Mouse (Mus musculus) neural tube, embryonic 12.5 days (tissue): ENCODE results near the gene Otub1. TPM values are rescaled to one million over a fixed set of nuclear protein-coding genes. Genes with fewer than 3 reads are reported as not detected.

Source experiments
- ATAC-seq: fragments of 200-750 bp; cut with Nextera tagmentation; 2 replicates; pipeline ENCODE4 v1.8.0; 2017; ENCODE audit warnings: low read depth, mild to moderate bottlenecking, moderate TSS enrichment, moderate library complexity; ENCODE audit not compliant: low FRiP score
- H3K27ac ChIP-seq: fragments of 300-500 bp; sonication (generic); 2 replicates; pipeline ENCODE4 v1.5.1; 2016
- H3K27me3 ChIP-seq: fragments of 300-500 bp; sonication (generic); replicated peaks from 2 replicates; pipeline ENCODE4 v1.6.1; 2016; ENCODE audit warnings: mild to moderate bottlenecking
- H3K36me3 ChIP-seq: fragments of 300-500 bp; sonication (generic); 2 replicates; pipeline ENCODE4 v1.6.1; 2016; ENCODE audit warnings: mild to moderate bottlenecking
- H3K4me1 ChIP-seq: fragments of 300-500 bp; sonication (generic); 2 replicates; pipeline ENCODE4 v1.6.1; 2016
- H3K4me2 ChIP-seq: fragments of 300-500 bp; sonication (generic); replicated peaks from 2 replicates; pipeline ENCODE4 v1.6.1; 2016; ENCODE audit warnings: mild to moderate bottlenecking
- H3K4me3 ChIP-seq: fragments of 300-500 bp; sonication (generic); 2 replicates; pipeline ENCODE4 v1.5.1; 2016
- H3K9ac ChIP-seq: fragments of 300-500 bp; sonication (generic); 2 replicates; pipeline ENCODE4 v1.6.1; 2016; ENCODE audit warnings: mild to moderate bottlenecking
- H3K9me3 ChIP-seq: fragments of 300-500 bp; sonication (generic); 2 replicates; pipeline ENCODE4 v1.6.1; 2016; ENCODE audit warnings: mild to moderate bottlenecking
- WGBS: fragments of 180-500 bp; shearing (Covaris S2); methylation state at CpG from one replicate; pipeline ENCODE4 v1.1.7; 2016; 5-methylcytosine and 5-hydroxymethylcytosine counted together
- polyA plus RNA-seq: library from polyadenylated mRNA; unstranded; fragments of >200 nt; fragmentation: Nextera tagmentation; extraction: Ambion mirVana; gene quantifications from 2 replicates; pipeline ENCODE4 v1.2.1, GENCODE M21; 2016

The Otub1 gene
- polyA plus RNA-seq = 244 and 249 TPM in 2 replicates

- peak within 1 kb of the TSS; percentile 93 for H3K27ac ChIP-seq
These were observed at the start of gene Otub1 for GRCm38 (mm10) chr19:7205753-7206736. Gene Otub1, minus strand, starts transcription at chr19:7206316.

GRCm38 (mm10) chr19:7246021-7246420 is 39.9 kb upstream of the Otub1 start:
- Histone ChIP-seq H3K27me3 (no peaks in the 10 kb centered on the region), H3K27ac (no peak overlapping the region), H3K36me3 (no peaks in the 10 kb centered on the region), H3K4me2 (no peak overlapping the region), H3K9me3 (no peaks in the 10 kb centered on the region), H3K4me1 (peaks cover 6% of the 10 kb centered on the region; the same call in 1 of the 2 replicates), H3K9ac (no peak overlapping the region), H3K4me3 (no peak overlapping the region)
- no peak for ATAC-seq
- WGBS = 91% methylated on average over 3 of the region's 3 CpGs

More at GRCm38 (mm10) chr19:7205753-7206736, at the start of gene Otub1:
- peak within 1 kb of the TSS; percentile 81 for H3K9ac ChIP-seq
- peaks cover 31% of the 10 kb centered on the region for H3K36me3 ChIP-seq
- H3K4me1 ChIP-seq = peaks cover 24% of the 10 kb centered on the region
- under 1% methylated on average over 76 of the region's 79 CpGs for whole genome bisulfite sequencing
- ATAC-seq = peak; percentile 97
- H3K9me3 ChIP-seq = no peaks in the 10 kb centered on the region
- no peaks in the 10 kb centered on the region for H3K27me3 ChIP-seq
- peak within 1 kb of the TSS; percentile 90 for H3K4me3 ChIP-seq
- peak within 1 kb of the TSS; percentile 92 for H3K4me2 ChIP-seq

GRCm38 (mm10) chr19:7240782-7241690 is 34.9 kb upstream of the Otub1 start, which contains the start of gene Naa40:
Gene Naa40, minus strand, starts transcription at chr19:7241183.
- ATAC-seq = peak; percentile 95
- Histone ChIP-seq H3K27me3 (no peaks in the 10 kb centered on the region), H3K36me3 (peaks cover 19% of the 10 kb centered on the region), H3K9ac (peak within 1 kb of the TSS; percentile 79), H3K4me3 (peak within 1 kb of the TSS; percentile 69), H3K4me2 (peak within 1 kb of the TSS; percentile 95), H3K9me3 (no peaks in the 10 kb centered on the region), H3K27ac (peak within 1 kb of the TSS; percentile 74), H3K4me1 (peaks cover 22% of the 10 kb centered on the region)
- WGBS = under 1% methylated on average over 80 of the region's 80 CpGs

GRCm38 (mm10) chr19:7240291-7240690 is 34.2 kb upstream of the Otub1 start:
- peak overlapping the region; percentile 95 for H3K4me2 ChIP-seq
- peak overlapping the region; percentile 79 for H3K9ac ChIP-seq
- no peak; the same call in 1 of the 2 replicates for ATAC-seq
- peak overlapping the region; percentile 69 for H3K4me3 ChIP-seq
- H3K4me1 ChIP-seq = peaks cover 22% of the 10 kb centered on the region
- H3K9me3 ChIP-seq = no peaks in the 10 kb centered on the region
- peaks cover 19% of the 10 kb centered on the region for H3K36me3 ChIP-seq
- H3K27ac ChIP-seq = peak overlapping the region; percentile 74; the same call in 1 of the 2 replicates
- no peaks in the 10 kb centered on the region for H3K27me3 ChIP-seq
- 2% methylated on average over 13 of the region's 13 CpGs for WGBS

- Histone ChIP-seq H3K36me3 (peaks cover 19% of the 10 kb centered on the region), H3K27ac (no peak overlapping the region), H3K9me3 (no peaks in the 10 kb centered on the region), H3K4me3 (no peak overlapping the region; the same call in 1 of the 2 replicates), H3K4me2 (peak overlapping the region; percentile 95), H3K9ac (0 out of 2 replicates have a peak overlapping the region, but pooled peaks have one; percentile 79), H3K27me3 (no peaks in the 10 kb centered on the region), H3K4me1 (peaks cover 22% of the 10 kb centered on the region)
- 93% methylated on average over 3 of the region's 3 CpGs for WGBS
- no peak for ATAC-seq
These were observed 33.5 kb upstream of the Otub1 start for GRCm38 (mm10) chr19:7239574-7239973.

GRCm38 (mm10) chr19:7236742-7237141 is 30.6 kb upstream of the Otub1 start:
- Histone ChIP-seq H3K4me3 (no peak overlapping the region), H3K27me3 (no peaks in the 10 kb centered on the region), H3K9me3 (no peaks in the 10 kb centered on the region), H3K4me2 (no peak overlapping the region), H3K36me3 (peaks cover 33% of the 10 kb centered on the region), H3K27ac (no peak overlapping the region), H3K9ac (no peak overlapping the region), H3K4me1 (peaks cover 22% of the 10 kb centered on the region)
- ATAC-seq = no peak
- WGBS = 87% methylated on average over 4 of the region's 4 CpGs

DNA sequence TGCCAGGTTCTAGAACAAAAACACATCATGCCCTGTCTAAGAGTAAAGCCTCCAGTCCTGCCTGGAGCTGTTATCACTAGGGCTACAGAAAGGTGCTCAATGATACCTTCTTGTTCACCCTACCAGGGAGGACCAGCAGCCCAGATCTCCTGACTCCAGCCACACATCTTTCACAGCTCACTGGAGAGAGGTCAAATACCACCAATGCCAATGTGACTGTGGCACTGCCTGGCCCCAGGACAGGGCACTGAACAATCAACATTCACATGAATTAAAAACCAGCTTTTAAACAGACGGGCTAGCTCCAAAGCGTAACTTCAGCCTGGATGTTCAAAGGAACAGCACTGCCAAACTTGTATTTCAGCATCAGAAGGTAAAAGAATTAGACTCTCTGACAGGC is 29.9 kb upstream of the Otub1 start:
- Histone ChIP-seq H3K9ac (no peak overlapping the region), H3K36me3 (peaks cover 38% of the 10 kb centered on the region), H3K27ac (no peak overlapping the region), H3K4me2 (no peak overlapping the region), H3K9me3 (no peaks in the 10 kb centered on the region), H3K4me1 (peaks cover 16% of the 10 kb centered on the region), H3K27me3 (no peaks in the 10 kb centered on the region), H3K4me3 (no peak overlapping the region)
- no peak for ATAC-seq
- WGBS = 95% methylated on average over 2 of the region's 2 CpGs

DNA sequence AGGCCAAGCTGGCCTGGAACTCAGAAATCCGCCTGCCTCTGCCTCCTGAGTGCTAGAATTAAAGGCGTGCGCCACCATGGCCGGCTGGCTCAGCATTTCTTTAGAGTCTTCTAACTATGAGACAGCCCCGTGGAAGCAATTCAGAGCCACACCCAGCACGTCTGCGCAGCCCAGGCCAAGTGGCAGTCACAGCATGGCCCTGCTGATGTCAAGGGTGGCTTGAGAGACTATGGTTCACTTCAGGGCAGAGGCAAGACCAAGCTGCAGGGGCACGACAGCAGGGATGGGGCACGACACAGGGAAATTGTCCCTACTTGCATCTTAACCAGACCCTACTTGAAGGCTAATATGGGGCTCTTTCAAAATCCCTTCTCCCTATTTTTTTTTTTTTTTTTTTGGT is 29.3 kb upstream of the Otub1 start:
- 90% methylated on average over 9 of the region's 9 CpGs for WGBS
- H3K27me3 ChIP-seq = no peaks in the 10 kb centered on the region
- H3K4me1 ChIP-seq = peaks cover 16% of the 10 kb centered on the region
- H3K9me3 ChIP-seq = no peaks in the 10 kb centered on the region
- no peak for ATAC-seq
- H3K9ac ChIP-seq = no peak overlapping the region
- H3K4me3 ChIP-seq = no peak overlapping the region
- no peak overlapping the region for H3K27ac ChIP-seq
- H3K4me2 ChIP-seq = no peak overlapping the region
- peaks cover 43% of the 10 kb centered on the region for H3K36me3 ChIP-seq

- H3K27me3 ChIP-seq = no peaks in the 10 kb centered on the region
- H3K4me1 ChIP-seq = peaks cover 8% of the 10 kb centered on the region
- no peak overlapping the region for H3K4me3 ChIP-seq
- H3K4me2 ChIP-seq = no peak overlapping the region
- 66% methylated on average over 8 of the region's 8 CpGs for WGBS
- no peaks in the 10 kb centered on the region for H3K9me3 ChIP-seq
- no peak overlapping the region for H3K9ac ChIP-seq
- peaks cover 51% of the 10 kb centered on the region for H3K36me3 ChIP-seq
- peak; percentile 79 for ATAC-seq
- H3K27ac ChIP-seq = no peak overlapping the region
These were observed 28.6 kb upstream of the Otub1 start for GRCm38 (mm10) chr19:7234537-7235221.

DNA sequence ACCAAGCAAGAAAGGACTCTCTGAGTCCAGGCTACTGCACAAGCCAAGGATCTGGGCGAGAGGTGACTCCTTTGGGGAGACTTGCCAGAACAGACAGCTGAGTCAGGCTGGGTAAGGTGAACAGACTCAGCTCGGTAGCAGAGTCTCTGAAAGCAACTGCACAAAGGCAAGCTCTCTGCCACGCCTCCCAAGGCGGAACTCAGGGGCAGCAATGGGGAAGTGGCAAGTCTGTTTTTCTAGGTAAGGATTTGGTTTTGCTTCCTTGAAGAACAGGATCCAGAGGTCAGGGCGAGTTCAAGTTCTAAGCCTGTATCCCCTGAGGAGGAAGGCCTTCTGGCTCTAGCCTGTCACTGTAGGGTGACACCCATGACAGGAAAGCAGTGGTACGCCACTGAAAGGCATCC is 20.4 kb upstream of the Otub1 start:
- Histone ChIP-seq H3K36me3 (peaks cover 56% of the 10 kb centered on the region), H3K9me3 (no peaks in the 10 kb centered on the region), H3K9ac (0 out of 2 replicates have a peak overlapping the region, but pooled peaks have one; percentile 9), H3K27ac (no peak overlapping the region), H3K4me3 (no peak overlapping the region), H3K4me2 (no peak overlapping the region), H3K4me1 (no peaks in the 10 kb centered on the region), H3K27me3 (no peaks in the 10 kb centered on the region)
- WGBS = 82% methylated on average over 6 of the region's 6 CpGs
- ATAC-seq = no peak

DNA sequence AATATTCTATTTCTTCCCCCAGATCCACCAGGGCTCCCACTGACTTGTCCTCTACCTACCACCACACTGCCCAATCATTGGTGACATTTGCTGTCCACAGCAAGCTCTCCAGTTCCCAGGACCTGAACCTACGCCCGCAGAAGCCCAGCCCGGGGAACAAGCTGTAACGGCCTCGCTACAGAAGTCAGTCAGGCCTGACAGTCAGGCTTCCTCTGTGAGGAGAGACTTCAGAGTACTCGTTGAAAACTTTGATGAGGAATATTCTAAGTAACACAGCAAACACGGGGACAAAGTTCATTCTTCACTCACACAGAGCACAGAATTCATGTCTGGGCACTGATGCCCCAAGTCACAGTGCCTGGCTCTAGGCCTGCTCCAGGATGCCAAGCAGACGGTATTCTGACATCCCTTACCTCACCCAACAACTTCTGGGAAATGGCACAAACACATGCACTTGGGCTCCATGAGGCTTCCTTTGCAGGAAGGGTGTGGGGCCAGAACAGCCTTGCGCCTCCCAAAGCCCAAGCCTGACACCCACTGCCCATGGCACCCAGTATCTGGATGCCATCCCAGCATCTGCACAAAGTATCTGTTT is 19.1 kb upstream of the Otub1 start:
- H3K36me3 ChIP-seq = peaks cover 43% of the 10 kb centered on the region
- H3K9me3 ChIP-seq = no peaks in the 10 kb centered on the region
- no peak overlapping the region for H3K27ac ChIP-seq
- no peak for ATAC-seq
- 89% methylated on average over 9 of the region's 9 CpGs for WGBS
- H3K4me3 ChIP-seq = no peak overlapping the region
- H3K4me1 ChIP-seq = no peaks in the 10 kb centered on the region
- H3K27me3 ChIP-seq = no peaks in the 10 kb centered on the region
- no peak overlapping the region for H3K9ac ChIP-seq
- no peak overlapping the region for H3K4me2 ChIP-seq
